Mouse (Mus musculus): ENCODE results near the gene Olfr147.
A peak's percentile ranks its signal among the peaks of the same experiment; 100 is the strongest.
"Not testable (repeated sequence)": the region's sequence is repeated elsewhere in the genome, so short reads cannot be mapped to it uniquely, and the experiment has no call there.

Olfr147 gene

DNA sequence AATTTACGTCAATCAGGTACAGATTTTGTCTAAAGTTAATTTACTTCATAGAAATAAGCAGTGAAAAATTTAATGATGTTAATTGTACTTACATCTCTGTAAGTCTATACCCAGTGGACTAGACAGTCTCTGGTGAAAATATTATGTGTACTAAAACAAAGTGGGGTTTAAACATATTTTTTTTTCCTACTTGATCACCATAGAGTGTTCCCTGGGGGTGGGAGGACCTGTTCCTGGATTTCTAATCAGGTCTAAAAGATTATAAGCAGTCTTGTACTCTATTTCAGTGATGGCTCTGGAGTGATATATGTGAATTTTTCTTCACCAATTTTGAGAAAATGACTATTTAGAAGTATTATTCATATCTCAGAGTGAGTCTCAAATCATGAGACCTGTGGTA, at the start of gene Olfr147:
Olfr147 (plus strand) TSS at position 301 of the 400 bp plus-strand sequence.
- DNase-seq (ENCODE audit: inconsistent ontology term), result no peak

DNA sequence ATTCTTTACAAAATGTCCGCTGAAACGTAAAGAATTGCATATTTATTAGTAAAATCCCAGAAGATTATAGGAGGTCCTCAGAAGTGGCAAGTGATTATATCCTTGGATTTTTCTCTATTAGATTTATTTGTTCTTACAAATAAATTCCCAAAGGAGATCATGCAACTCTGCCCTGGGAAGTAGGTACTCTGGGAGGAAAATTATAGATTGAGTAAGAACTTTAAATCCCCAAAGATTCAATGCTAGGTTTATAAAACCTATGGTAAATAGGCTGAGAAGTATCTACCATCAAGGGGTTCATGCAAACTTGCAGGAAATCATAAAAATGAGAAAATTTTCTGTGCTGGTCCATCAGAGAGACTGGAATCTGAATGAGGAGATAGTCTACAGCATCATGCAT, 34.9 kb upstream of the Olfr147 start, which contains the start of gene Olfr250:
Olfr250 (plus strand) TSS at position 301 of the 400 bp plus-strand sequence.
- no peak for DNase-seq (ENCODE audit: inconsistent ontology term)

DNA sequence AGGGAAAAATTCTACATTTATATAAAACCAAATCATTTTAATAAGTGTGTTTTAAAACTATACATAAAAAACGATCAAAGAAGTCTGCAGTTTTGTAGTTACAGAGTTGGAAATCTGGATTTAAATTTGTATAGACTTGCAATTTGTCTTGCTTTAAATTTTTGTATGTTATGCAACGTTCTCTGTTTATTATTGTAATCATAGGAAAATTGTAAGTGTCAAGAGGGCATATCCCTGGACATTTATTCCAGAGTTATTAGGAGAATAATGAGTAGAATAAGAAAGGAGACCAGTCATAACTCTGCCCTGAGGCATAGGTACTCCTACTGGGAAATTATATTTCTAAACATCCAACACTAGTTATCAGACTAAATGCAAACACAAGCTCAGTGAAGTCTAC, 24.7 kb upstream of the Olfr147 start, which contains the start of gene Olfr251:
Olfr251 (plus strand) TSS at position 301 of the 400 bp plus-strand sequence.
- no peak for DNase-seq (ENCODE audit: inconsistent ontology term)

DNA sequence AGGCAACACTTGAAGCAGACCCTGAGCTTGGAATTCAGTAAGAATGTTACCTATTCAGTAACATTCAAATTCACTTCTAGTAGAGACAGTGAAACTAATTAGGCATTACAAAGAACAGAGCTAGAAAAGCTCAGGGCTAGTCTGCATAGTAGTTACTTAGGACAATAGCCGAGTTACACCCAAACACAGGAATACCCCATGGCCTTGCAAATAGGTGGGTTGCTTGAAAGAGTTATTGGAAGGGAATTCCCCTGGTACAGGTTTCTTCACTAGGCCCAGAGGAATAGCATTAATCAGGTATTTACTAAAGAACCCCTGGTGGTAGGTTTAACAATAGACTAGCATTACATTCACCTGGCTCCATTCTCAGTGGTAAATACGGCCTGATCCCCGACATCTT, 6.0 kb downstream of the Olfr147 start:
- DNase-seq (ENCODE audit: inconsistent ontology term), result not testable (repeated sequence)

DNA sequence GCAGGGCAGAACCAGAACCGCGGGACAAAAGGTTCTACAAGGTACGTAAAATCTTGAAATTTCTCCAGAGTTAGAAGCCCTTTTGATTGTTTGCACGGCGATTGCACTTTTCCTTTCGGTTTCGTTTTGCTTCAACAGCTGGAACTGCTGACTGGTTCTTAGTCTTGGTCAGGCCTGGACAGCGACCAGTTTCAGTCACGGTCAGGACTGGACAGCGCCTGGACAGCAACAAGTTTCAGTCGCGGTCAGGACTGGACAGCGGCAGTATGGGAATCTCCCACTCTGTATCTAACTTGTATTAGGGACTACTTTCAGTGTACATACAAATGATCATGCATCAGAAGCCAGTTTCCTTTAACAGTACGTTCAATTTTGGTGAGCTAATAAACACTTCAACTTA, 12.0 kb downstream of the Olfr147 start:
- peak; percentile 16 for DNase-seq (ENCODE audit: inconsistent ontology term)

DNA sequence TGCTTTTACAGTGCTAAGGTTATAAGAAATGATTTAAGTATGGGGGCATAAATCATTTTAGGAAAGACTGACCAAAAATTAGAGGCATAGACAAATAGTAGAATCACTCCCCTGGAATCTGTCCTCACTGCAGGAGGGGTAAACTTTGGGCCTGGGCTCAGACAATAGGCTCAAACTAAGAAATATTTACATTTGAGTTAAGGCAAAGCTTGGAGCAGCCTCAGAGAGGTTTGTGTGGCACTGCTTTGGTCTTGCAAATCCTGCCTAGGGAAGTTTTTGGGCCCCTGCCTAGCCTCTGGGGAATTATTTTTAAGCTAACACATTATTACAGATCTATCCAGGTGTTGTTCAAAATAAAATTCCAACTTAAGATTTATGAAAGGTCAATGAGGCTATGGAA, 22.3 kb downstream of the Olfr147 start:
- no peak for DNase-seq (ENCODE audit: inconsistent ontology term)

DNA sequence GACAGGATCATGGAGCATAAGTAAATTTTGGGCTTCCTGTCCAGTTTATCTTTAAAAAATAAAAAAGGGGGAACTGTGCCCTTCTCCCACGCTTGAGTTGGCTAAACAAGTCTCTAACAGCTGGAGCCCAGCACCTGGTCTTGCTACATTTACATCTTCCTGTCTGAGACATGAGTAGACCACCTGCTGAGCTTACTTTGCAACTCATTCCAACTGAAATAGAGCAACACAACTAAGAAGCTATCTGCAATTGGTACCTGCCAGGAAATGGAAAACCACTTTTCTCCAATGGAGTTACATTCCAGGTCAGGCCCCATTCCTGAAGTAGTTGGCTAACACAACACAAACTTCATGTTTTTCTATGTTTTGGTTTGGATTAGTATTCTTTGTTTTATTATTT, 25.5 kb downstream of the Olfr147 start:
- DNase-seq (ENCODE audit: inconsistent ontology term), result no peak

DNA sequence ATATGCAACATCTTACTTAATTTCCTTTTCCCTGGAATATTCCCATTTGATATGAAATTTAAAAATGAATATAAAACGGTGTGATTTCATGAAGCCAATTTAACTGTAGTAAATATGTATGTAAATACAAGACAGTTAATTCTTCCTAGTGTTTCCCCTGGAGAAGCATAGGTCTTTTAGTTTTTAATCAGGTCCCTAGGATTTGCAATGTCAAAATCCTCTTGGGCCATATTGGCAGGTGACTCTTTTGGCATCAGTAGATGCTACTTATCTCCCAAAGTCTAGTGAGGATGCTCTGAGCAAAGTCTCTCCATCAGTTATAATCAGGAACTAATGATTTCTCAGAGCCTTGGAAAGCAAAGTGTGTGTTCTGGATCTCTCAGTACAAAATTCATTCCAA, 27.7 kb downstream of the Olfr147 start, which contains the start of gene Olfr901:
Olfr901 (plus strand) TSS at position 301 of the 400 bp plus-strand sequence.
- DNase-seq (ENCODE audit: inconsistent ontology term), result no peak

DNA sequence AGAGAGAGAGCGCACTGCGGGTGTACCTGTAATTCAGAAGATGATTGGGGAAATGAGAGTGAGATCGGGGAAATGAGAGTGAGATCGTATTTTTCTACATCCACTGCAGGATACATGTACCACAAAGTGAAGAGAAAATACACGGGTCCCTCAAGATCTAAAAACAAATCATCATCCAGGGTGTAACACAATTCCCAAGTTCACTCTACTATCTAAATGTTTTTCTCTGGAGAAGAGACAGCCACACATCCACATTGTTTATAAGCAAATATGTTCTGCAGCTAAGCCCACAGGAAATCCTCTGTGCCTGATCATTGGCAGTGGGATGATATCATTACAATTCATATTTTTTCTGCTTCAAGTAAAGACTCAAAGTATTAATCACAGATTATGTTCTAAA, 45.9 kb downstream of the Olfr147 start, which contains the start of gene Olfr902:
Olfr902 (plus strand) TSS at position 301 of the 400 bp plus-strand sequence.
- DNase-seq (ENCODE audit: inconsistent ontology term), result no peak
